Mouse (Mus musculus): Measurements from ENCODE around the gene Ctnna3. TPM values are rescaled to one million over a fixed set of nuclear protein-coding genes. Genes with fewer than 3 reads are reported as not detected.

The Ctnna3 gene
- total and polyA plus RNA-seq, 3 experiments: not detected

DNA sequence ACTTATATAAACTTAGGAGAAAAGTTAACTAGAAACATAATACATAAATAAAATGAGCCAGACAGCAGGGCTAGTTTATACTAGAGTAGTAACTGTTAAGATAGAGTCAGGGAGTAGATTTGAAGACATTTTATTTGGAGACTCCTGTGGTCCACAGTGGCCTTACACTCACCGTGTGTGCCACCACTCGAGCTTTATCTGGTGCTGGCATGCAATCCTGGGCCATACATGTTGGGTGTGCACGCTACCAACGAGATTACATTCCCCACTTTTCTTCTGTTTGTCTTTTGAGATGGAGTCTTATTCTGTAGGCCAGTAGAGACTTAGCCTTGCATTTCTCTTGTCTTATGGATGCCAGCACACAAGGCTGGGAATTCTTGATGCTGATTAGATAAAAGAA, 24.0 kb downstream of the Ctnna3 start:
- no peaks in the 10 kb centered on the region for H3K27me3 ChIP-seq (ENCODE audit: insufficient read depth, low read length)
- H3K4me3 ChIP-seq (ENCODE audit: low read depth, low read length): no peak overlapping the region
- H3K36me3 ChIP-seq (replicated peaks): no peaks in the 10 kb centered on the region
- ATAC-seq (ENCODE audit: extremely low read depth, insufficient number of reproducible peaks, low FRiP score, poor library complexity, severe bottlenecking) (no peak), DNase-seq (ENCODE audit: low spot score) (no peak)
- TF ChIP-seq TAL1 (conservative IDR thresholded peaks at IDR 0.05; ENCODE audit: low read depth, low read length) (no peak), GATA2 (IDR thresholded peaks at IDR 0.05; ENCODE audit: borderline replicate concordance, low read depth, low read length) (no peak), GATA1 (IDR thresholded peaks at IDR 0.05; ENCODE audit: borderline replicate concordance, low read length) (no peak), POLR2AphosphoS5 (IDR thresholded peaks at IDR 0.05; ENCODE audit: insufficient replicate concordance, low read depth, low read length) (no peak), CTCF (IDR thresholded peaks at IDR 0.05; ENCODE audit: low read depth, low read length) (no peak)
- H3K9me3 ChIP-seq (replicated peaks): no peaks in the 10 kb centered on the region
- no peaks in the 10 kb centered on the region for H3K4me1 ChIP-seq (ENCODE audit: insufficient read depth, low read depth, low read length)

DNA sequence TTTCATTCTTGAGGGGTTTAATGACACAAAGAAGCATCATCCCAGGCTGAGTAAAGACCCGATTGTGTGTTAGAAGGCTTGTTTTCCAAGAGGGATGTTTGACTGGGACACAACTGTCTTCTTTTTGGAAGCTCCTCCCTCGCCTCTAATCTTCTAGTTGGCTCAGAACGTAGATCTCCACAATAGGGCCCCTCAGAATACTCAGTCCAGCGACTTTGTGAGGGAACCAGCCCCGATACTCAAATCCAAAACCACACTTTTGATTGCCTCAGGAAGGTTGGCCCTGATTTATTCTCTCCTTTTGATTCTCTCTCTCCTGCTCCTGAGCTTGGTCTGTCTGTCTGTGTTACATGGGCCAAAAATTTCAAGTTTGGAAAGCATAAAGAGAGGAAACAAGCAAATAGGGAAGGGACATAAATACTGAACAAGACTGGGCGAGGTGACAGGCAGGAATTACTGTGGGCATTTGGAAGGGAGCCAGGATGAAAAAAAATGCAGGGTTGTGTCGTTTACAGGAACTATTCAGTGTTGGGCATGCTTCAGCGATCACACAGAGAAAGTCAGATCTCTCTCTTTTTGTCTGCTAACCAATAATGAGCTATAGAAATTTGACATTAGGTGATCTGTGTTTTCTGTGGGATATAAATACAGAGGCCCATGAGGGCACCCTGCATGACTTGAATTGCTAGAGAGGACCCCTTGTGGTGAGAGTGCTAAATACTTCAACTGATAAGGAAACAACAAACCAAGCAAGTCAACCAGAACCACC, 25.4 kb downstream of the Ctnna3 start:
- Histone ChIP-seq H3K4me1 (ENCODE audit: insufficient read depth, low read depth, low read length) (no peaks in the 10 kb centered on the region), H3K4me3 (ENCODE audit: low read depth, low read length) (no peak overlapping the region), H3K27me3 (ENCODE audit: insufficient read depth, low read length) (no peaks in the 10 kb centered on the region), H3K9me3 (replicated peaks) (no peaks in the 10 kb centered on the region), H3K36me3 (replicated peaks) (no peaks in the 10 kb centered on the region)
- no peak for DNase-seq (ENCODE audit: low spot score)
- ATAC-seq (ENCODE audit: extremely low read depth, insufficient number of reproducible peaks, low FRiP score, poor library complexity, severe bottlenecking): no peak
- TF ChIP-seq GATA2 (IDR thresholded peaks at IDR 0.05; ENCODE audit: borderline replicate concordance, low read depth, low read length): no peak
- no peak for TF ChIP-seq POLR2AphosphoS5 (IDR thresholded peaks at IDR 0.05; ENCODE audit: insufficient replicate concordance, low read depth, low read length)
- no peak for TF ChIP-seq TAL1 (conservative IDR thresholded peaks at IDR 0.05; ENCODE audit: low read depth, low read length)
- no peak for TF ChIP-seq CTCF (IDR thresholded peaks at IDR 0.05; ENCODE audit: low read depth, low read length)
- TF ChIP-seq GATA1 (IDR thresholded peaks at IDR 0.05; ENCODE audit: borderline replicate concordance, low read length): no peak

DNA sequence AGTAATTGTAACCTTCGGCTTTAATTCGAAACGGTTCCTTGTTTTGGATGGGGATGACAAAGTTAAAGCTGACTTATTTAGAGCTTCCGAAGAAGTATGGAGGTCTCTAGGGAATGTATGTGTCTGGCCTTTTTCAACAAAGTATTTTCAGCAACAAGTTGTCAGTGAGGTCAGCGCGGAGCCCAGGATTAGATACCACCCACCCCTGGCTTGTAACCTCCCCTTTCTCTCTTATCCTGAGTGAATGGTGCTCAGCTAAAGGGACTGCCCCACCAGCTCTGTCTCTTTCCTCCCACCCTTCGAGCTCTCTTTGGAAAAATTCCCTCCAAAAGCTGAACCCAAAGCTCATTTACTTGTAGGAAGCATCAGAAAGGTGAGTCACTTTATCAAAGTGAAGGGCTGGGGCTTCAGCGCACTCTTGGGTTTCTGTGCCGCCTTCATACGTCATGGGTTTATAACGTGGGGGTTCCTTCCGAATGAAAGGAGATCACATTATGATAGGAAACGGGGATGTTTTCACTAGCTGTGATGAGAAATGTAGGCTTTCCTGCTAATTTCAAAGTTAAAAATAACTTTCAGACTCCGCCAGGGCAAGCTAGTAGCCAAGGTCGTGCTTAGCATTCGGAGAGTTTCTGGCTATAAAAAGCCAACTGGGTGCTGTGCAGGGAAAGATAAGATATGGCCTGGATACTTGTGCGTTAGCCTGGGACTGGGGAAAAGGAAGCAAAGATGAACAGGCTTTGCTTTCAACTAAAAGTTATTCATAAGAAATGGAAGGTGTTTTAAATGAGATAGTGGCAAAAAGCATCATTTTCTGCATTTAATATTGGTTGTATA, 27.6 kb downstream of the Ctnna3 start:
- no peaks in the 10 kb centered on the region for H3K4me1 ChIP-seq (ENCODE audit: insufficient read depth, low read depth, low read length)
- H3K27me3 ChIP-seq (ENCODE audit: insufficient read depth, low read length): no peaks in the 10 kb centered on the region
- H3K36me3 ChIP-seq (replicated peaks): no peaks in the 10 kb centered on the region
- ATAC-seq (ENCODE audit: extremely low read depth, insufficient number of reproducible peaks, low FRiP score, poor library complexity, severe bottlenecking) (no peak), DNase-seq (ENCODE audit: low spot score) (no peak)
- TF ChIP-seq TAL1 (conservative IDR thresholded peaks at IDR 0.05; ENCODE audit: low read depth, low read length): no peak
- no peak for TF ChIP-seq GATA2 (IDR thresholded peaks at IDR 0.05; ENCODE audit: borderline replicate concordance, low read depth, low read length)
- no peak for TF ChIP-seq GATA1 (IDR thresholded peaks at IDR 0.05; ENCODE audit: borderline replicate concordance, low read length)
- TF ChIP-seq CTCF (IDR thresholded peaks at IDR 0.05; ENCODE audit: low read depth, low read length): no peak
- no peak for TF ChIP-seq POLR2AphosphoS5 (IDR thresholded peaks at IDR 0.05; ENCODE audit: insufficient replicate concordance, low read depth, low read length)
- H3K9me3 ChIP-seq (replicated peaks): no peaks in the 10 kb centered on the region
- no peak overlapping the region for H3K4me3 ChIP-seq (ENCODE audit: low read depth, low read length)

DNA sequence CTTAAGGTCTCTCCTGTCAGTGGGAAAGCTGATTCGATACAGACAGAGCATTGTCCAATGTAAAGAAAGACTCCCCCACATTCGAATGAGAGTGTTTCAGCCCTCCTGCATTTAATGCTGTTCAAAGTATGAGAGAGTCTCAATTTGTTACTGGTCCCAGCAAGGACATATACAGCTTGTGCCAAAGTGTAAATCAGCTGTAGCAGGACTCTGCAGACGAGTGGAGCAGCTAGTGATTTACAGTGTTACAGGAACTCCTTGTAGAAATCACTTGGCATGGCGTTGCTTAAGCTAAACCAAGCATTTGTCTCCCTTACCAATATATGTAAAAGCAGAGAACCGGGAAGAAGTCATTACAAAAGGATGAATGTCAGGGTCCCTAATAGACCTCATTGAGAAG, 31.0 kb downstream of the Ctnna3 start:
- ATAC-seq (ENCODE audit: extremely low read depth, insufficient number of reproducible peaks, low FRiP score, poor library complexity, severe bottlenecking): no peak

DNA sequence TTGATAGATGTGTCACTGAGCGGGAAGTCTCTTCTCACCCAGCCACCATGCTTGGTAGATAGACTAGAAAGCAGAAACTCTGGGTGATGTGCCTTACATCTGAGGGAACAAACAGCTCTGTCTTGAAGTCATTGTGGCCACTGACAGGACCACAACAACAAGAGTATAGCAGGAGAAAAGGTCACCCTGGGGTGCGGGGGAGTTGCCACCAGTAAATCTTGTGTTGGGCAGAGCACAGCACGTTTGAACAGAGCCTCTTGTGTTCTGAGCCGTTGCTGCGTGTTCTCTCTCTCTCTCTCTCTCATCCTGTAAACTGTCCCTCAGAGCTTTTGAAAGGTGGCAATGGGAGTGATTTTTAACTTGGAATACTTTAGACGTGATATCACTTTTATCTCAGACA, 42.6 kb downstream of the Ctnna3 start:
- Histone ChIP-seq H3K36me3 (replicated peaks) (no peaks in the 10 kb centered on the region), H3K27me3 (ENCODE audit: insufficient read depth, low read length) (no peaks in the 10 kb centered on the region), H3K4me1 (ENCODE audit: insufficient read depth, low read depth, low read length) (no peaks in the 10 kb centered on the region), H3K4me3 (ENCODE audit: low read depth, low read length) (no peak overlapping the region), H3K9me3 (replicated peaks) (no peaks in the 10 kb centered on the region)
- TF ChIP-seq CTCF (IDR thresholded peaks at IDR 0.05; ENCODE audit: low read depth, low read length): no peak
- no peak for TF ChIP-seq GATA1 (IDR thresholded peaks at IDR 0.05; ENCODE audit: borderline replicate concordance, low read length)
- TF ChIP-seq POLR2AphosphoS5 (IDR thresholded peaks at IDR 0.05; ENCODE audit: insufficient replicate concordance, low read depth, low read length): no peak
- TF ChIP-seq GATA2 (IDR thresholded peaks at IDR 0.05; ENCODE audit: borderline replicate concordance, low read depth, low read length): no peak
- no peak for TF ChIP-seq TAL1 (conservative IDR thresholded peaks at IDR 0.05; ENCODE audit: low read depth, low read length)
- no peak for DNase-seq (ENCODE audit: low spot score)
- no peak for ATAC-seq (ENCODE audit: extremely low read depth, insufficient number of reproducible peaks, low FRiP score, poor library complexity, severe bottlenecking)

More for the DNA sequence above, 31.0 kb downstream of the Ctnna3 start:
- no peak for TF ChIP-seq POLR2AphosphoS5 (IDR thresholded peaks at IDR 0.05; ENCODE audit: insufficient replicate concordance, low read depth, low read length)
- no peak for TF ChIP-seq GATA2 (IDR thresholded peaks at IDR 0.05; ENCODE audit: borderline replicate concordance, low read depth, low read length)
- no peak for TF ChIP-seq TAL1 (conservative IDR thresholded peaks at IDR 0.05; ENCODE audit: low read depth, low read length)
- TF ChIP-seq GATA1 (IDR thresholded peaks at IDR 0.05; ENCODE audit: borderline replicate concordance, low read length): no peak
- TF ChIP-seq CTCF (IDR thresholded peaks at IDR 0.05; ENCODE audit: low read depth, low read length): no peak
- H3K9me3 ChIP-seq (replicated peaks): no peaks in the 10 kb centered on the region
- no peaks in the 10 kb centered on the region for H3K27me3 ChIP-seq (ENCODE audit: insufficient read depth, low read length)
- no peaks in the 10 kb centered on the region for H3K36me3 ChIP-seq (replicated peaks)
- H3K4me3 ChIP-seq (ENCODE audit: low read depth, low read length): no peak overlapping the region
- no peaks in the 10 kb centered on the region for H3K4me1 ChIP-seq (ENCODE audit: insufficient read depth, low read depth, low read length)
- DNase-seq (ENCODE audit: low spot score): no peak

DNA sequence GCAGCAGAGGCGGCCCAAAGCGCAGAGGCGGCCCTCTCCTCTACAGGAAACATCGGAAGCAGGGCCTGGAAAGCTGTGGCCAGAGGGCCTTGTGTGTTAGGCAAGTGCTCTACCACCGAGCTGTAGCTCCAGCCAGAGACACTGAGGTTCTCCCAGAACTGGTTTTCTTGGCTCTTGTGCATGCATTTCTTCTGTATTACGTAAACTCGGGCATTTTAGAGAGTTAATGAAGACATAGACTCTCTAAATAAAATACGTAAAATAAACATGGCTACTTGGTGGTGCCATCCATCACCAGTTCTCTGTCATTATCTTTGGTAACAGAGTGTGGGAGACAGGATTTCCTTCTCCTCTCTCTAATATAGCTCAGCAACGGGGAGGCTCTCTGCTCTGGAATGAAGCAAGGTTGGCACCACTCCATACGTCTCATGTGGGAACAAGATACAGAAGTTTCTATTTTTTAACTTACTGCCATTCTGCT, 46.3 kb downstream of the Ctnna3 start:
- Histone ChIP-seq H3K4me1 (ENCODE audit: insufficient read depth, low read depth, low read length) (no peaks in the 10 kb centered on the region), H3K4me3 (ENCODE audit: low read depth, low read length) (no peak overlapping the region), H3K27me3 (ENCODE audit: insufficient read depth, low read length) (no peaks in the 10 kb centered on the region), H3K9me3 (replicated peaks) (no peaks in the 10 kb centered on the region), H3K36me3 (replicated peaks) (no peaks in the 10 kb centered on the region)
- TF ChIP-seq TAL1 (conservative IDR thresholded peaks at IDR 0.05; ENCODE audit: low read depth, low read length) (no peak), POLR2AphosphoS5 (IDR thresholded peaks at IDR 0.05; ENCODE audit: insufficient replicate concordance, low read depth, low read length) (no peak), CTCF (IDR thresholded peaks at IDR 0.05; ENCODE audit: low read depth, low read length) (no peak), GATA2 (IDR thresholded peaks at IDR 0.05; ENCODE audit: borderline replicate concordance, low read depth, low read length) (no peak), GATA1 (IDR thresholded peaks at IDR 0.05; ENCODE audit: borderline replicate concordance, low read length) (no peak)
- DNase-seq (ENCODE audit: low spot score) (no peak), ATAC-seq (ENCODE audit: extremely low read depth, insufficient number of reproducible peaks, low FRiP score, poor library complexity, severe bottlenecking) (no peak)

Measured in G1E (cell line).